Mouse (Mus musculus) inflammation-experienced regulatory T-cells, adult 6 months (primary cell): ENCODE data around the gene 4921524J17Rik. TPM values are rescaled to one million over a fixed set of nuclear protein-coding genes. Genes with fewer than 3 reads are reported as not detected.

Experiments used
- ATAC-seq: one replicate; pipeline ENCODE4 v1.8.0; 2017
- polyA plus RNA-seq, 3 experiments: library from polyadenylated mRNA; unstranded; fragments of 100-300 nt; shearing (Covaris generic); gene quantifications; one replicate each; pipeline ENCODE4 v1.2.1; 2017

Gene 4921524J17Rik
- polyA plus RNA-seq, 3 experiments from 2014 or later: 76.4 to 84.3 (median 77.7) TPM

DNA sequence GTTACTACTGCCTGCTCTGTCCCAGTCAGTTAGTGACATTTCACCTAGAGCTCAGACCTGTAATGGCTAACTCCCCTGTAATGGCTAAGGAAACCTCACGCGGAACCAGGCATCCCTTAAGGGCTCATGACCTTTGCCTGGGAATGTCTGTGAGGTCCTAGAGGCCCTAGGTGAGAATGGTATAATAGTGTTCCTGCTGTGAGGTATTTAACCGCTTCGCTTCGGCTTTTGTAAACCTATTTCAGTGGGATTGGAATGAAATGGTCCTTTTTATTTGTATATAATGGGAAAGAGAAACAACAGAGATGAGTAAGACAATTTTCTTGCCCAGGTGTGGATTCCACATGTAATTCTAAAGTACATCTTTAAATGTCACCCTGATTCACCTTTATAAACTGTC lies 8.9 kb upstream of the 4921524J17Rik start:
- ATAC-seq: no peak

DNA sequence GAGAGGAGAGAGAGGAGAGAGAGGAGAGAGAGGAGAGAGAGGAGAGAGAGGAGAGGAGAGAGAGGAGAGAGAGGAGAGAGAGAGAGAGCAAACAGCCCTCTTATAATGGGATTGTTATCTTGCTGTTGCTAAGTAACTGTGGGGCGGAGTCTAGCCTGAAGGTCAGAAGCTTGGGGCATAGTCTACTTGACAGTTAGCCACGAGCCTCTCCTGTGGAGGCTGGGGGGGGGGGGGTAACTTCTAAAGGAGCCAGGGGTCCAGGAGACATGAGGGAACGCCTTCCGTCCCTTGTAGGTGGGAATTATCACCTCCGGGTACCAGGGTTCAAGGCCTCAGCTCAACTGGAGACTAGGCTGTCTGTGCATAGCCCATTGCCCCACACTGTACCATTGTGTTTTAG lies 3.1 kb upstream of the 4921524J17Rik start:
- no peak for ATAC-seq

DNA sequence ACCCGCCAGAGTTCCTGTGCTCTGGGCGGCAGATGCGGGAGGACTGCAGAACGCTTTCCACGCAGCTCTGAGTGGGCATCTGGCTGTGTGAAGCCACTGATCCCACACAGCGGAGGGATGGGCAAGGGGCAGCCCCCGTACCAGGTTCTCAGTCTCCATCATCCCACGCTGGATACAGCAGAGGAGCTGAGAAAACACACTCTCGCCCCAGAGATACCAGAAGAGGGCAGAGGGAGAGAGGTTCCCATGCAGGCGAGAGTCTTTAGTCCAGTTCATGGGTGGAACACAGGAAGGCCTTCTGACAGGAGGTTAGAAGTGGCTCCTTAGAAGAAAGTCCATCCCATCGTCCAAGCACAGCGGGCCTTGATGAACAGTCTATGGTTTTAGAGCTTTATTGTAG lies 2.2 kb upstream of the 4921524J17Rik start:
- no peak for ATAC-seq

DNA sequence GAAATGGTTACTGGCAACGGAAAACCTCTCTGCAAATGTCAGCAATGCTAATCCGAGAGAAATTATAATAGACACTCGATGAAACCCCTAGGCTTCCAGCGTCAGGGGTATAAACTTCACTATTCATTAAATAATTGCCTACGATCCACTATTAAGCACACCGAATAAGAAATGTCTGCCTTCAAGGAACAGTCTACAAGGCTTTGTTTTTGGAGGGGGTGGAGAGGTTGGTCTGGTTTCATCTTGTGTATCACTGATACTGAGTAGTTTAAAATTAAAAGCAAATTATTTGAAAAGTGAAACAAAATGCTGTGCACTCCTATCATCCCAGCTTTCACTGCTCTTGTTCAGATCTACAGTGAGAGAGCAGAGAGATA lies 372 bp upstream of the 4921524J17Rik start:
- peak; percentile 32 for ATAC-seq

DNA sequence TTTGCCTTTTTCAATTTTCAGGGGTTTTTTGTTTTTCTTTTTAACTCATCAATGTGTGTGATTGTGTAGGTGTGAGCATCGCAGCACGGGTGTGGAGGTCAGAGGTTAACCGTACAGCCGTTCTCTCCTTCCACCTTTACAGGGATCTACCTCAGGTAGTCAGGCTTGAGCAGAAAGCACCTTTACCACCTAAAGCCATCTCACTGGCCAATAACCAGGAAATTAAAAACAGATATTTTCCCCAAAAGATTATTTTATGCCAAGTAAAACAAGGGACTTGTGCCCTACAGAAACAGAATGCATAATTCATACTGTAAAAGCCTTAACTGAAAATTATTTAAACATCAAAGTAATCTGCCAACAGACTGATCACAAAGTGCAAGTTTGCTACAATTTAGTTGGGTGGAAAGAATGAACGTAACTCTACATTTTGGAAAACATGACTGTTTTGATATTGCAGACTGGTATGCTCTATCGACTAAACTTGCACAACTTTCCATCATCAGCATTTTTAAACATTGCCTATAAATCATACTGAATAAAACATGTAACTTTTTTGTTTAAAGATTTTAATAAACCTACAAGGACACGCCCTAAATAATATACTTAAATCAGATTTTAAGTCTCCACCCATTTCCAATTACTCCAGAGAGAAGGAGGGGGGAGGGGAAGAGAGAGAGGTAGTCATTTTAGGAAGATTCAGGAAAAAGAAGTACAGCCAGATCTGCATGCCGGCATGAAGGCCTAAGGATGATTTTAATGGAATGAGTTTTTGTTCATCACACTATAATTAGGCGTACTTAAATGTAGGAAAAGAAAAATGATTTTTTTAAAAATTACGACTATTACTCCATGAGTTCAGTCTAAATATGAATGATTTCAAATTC lies 1.1 kb downstream of the 4921524J17Rik start:
- ATAC-seq: no peak

DNA sequence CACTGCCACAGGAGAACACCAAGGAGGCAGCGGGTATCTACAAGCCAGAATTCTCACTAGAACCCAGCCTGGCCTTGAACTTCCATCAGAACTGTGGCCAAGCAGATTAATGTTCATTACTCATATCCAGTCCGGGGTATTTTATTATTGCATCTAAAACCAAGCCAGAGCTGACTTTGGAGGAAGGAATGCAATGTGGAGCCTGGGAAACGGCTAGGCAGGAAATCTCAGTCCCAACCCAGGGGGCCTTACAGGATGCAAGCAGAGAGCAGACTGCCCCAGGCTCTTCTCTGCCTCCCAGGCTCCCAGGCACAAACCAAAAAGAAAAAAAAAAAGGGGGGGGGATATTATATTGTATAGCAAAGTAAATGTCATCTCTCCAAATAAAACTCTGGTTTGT lies 1.8 kb downstream of the 4921524J17Rik start:
- ATAC-seq: no peak

DNA sequence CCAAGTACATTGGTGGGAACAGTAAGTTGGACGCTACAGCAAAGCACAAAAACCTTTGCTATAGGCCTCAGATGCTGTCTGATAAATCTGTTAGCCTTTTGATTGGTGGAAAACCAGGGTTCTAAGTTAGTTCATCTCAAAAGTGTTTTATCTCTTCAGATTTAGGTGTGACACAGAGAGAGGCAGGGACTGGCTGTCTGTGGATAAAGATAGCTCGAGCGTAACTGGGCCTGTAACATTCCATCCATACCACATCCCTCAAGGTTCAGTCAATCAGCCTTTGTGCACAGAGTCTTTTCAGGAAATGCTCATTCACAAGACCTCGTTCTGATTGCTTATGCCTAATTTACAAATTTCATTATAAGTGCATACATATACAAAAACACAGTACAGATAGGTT lies 3.4 kb downstream of the 4921524J17Rik start:
- no peak for ATAC-seq

DNA sequence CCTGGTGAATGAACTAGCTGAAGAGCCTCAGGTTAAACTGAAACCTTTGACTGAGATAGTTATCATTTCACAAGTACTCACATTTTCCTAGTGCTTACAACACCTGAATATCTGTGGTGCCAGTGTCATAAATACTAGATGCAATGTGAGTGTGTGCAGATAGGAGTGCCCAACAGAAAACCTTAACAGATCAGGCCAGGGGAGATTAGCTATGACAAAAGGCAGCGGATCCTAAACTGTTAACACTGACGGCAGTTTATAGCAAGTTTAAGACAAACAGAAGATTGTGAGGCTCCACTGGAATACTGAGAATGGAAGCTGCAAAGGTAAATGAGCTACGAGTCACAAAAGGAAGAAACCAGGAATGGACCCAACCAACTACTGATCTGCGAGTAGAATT lies 5.6 kb downstream of the 4921524J17Rik start:
- ATAC-seq: no peak

DNA sequence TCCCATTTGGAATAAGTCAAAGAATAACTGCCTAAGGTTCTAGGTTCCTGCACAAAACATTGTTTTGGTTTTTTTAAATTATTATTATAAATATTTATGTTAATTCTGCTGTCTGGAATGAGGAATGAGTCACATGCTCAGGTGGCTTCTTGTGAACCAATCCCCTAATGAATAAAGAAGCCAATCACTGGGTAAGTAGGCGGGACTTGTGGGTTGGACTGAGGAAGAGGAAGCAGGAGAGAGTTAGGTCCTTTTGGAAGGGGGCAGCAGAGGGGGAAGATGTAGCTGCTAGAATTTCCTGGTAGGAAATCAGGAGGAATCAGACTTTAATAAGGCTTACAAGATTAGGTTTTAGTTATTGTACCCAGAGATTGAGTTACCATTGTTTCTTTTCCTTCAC lies 11.3 kb downstream of the 4921524J17Rik start:
- ATAC-seq: no peak

DNA sequence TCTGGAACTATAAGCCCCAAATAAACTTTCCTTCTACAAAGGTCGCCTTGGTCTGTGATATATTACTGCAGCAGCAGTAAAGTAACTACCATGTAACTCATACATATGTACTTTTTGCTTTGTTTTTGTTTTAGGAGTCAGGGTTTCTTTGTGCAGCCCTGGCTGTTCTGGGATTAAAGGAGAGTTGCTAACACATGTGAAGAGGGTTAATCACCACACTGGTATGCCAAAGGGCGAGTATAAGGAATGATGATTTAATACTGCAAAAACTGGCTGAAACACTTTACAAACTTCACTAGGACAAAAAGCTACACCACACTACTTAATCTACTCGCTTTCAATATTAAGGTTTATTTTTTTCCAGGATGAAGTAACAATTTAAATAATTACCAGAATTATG lies 24.1 kb downstream of the 4921524J17Rik start:
- ATAC-seq: no peak

DNA sequence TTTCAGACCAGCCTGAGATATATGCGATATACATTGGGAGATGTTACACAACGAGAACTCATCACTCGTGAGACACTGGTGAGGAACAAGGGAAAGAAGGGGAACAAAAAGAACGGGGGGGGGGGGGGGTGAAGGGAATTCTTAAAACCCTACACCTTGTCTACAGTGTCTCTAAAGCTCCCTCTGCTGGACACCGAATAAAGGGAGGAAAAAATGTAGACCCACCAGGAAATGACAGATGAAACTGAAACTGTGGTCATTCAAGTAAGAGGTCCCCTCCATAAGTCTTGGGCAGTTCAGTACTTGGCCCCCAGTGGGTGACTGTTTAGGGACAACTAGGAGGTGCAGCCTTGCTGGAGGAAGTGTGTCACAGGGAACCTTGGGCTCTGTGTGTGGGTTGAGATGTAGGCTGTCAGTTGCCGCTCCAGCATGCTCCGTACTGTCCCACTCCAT lies 24.6 kb downstream of the 4921524J17Rik start:
- ATAC-seq: peak; percentile 48

DNA sequence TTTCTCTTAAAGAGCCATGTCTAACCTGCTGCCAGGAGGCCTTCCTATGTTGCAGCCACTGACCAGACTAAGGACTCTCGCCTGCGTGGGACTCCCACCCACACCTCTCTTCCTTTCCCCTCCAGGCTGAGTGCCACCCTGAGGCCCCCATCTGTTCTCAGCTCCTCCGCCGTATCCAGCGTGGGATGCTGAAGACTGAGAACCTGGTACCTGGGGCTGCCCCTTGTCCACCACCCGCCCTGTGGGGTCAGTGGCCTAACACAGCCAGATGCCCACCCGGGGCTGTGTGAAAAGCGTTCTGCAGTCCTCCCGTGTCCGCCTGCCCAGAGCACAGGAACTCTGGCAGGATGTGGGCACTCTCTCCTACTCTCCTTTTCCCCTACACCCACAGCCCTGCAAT lies 26.7 kb downstream of the 4921524J17Rik start:
- ATAC-seq: no peak

DNA sequence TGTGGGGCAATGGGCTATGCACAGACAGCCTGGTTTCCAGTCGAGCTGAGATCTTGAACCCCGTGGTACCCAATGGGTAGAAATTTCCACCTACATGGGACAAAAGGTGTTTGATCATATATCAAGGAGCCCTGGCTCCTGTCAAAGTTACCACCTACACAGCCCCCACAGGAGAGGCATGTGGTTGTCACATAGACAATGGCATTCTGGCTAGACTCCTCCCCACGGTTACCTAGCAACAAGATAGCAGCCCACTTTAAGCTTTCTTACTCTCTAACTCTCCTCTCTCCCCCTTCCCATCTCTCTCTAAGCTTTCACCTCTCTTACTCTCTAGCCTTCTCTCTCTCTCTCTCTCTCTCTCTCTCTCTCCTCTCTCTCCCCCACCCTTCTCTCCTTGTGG lies 27.2 kb downstream of the 4921524J17Rik start:
- no peak for ATAC-seq

DNA sequence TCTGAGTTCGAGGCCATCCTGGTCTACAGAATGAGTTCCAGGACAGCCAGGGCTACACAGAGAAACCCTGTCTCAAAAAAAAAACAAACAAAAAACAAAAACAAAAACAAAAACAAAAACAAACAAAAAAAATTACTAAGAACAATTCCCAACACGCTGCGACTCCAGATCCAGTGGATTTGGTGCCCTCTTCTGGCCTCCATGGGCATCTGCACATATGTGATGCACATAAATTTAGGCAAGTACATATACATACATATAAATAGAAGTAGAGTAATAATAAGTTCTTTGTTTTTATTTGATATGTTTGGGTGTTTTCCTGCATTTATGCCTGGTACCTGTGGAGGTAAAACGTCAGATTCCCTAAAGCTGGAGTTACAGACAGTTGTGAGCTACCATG lies 34.1 kb downstream of the 4921524J17Rik start:
- ATAC-seq: no peak

DNA sequence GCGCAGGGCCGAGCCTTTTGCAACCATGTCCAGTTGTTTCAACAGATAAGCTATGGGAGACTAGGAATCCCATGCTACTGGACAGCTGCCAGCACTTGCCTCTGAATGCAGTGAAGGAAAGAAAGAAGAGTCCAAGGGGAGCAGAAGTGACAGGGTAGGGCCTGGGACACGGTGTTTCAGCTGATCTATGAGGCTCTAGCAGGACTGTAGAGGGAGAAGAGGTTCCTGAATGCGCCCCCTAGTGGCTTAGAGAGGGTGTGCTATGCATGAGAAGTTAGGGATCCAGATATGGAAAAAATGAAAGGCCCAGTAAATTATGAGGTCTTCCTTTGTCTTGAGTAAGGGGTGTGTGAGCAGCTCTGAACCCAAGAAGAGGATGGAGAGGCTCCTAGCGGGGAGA lies 35.1 kb downstream of the 4921524J17Rik start:
- no peak for ATAC-seq

DNA sequence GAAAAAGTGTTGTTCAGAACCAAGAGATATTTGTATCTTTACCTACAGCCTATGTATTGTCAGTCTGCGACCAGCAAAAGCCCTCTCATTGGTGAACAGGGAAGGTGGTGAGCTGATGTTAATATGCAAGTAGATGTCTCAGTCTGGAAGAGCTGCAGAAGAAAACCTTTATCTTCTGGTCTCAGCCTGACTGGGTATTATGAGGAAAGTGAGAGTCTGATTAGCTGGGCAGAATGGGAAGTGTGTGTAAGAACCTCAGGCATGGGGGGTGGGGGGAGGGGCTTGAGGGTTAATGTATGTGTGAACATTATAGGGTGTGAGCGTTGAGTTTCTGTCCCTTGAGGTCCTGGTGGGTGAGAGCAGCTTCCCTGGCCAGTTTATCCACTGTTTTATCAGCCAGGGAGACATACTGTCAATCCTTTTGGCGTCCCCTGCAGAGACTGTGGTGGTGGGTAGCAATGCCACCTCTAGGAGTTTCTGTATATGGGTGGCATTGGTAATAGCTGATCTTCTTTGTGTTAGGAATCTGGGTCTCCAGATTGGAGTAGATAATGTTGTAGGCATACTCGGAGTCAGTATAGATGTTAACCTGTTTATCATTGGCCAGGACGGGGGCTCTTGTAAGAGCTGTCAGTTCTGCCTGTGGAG lies 36.1 kb downstream of the 4921524J17Rik start:
- no peak for ATAC-seq

DNA sequence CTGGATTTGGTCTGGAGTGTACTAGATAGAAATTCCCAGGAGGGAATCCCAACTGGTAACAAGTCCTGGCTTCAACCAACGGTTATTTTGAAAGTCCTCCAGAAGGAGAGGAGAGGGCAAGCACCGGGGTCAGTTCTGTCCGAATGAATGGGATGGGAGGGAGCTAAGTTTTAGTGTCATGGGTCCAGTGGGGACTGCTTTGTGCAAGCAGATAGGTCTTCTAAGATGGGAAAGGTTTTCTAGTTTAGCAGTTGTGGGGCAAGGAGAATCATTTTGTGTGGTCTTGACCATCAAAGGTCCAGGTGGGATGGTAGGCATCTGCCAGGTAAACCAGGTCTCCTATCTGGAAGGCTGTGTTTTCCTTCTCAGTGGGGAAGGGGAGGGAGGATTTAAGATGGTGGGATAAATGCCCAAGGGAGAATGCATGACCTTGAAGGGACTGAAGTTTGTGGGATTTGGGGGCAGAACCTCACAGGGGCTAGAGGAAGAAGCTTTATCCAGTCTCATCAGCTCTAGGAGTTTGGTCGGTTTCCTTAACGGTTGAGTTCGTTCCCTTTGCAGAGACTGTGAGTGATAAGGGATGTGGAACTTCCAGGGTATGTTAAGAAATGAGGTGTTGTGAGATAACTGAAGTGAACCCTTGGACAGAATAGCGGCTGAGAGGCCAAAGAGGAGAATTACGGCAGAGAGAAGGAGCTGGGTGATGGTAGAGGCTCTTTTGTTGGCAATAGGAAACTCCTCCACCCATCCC lies 36.8 kb downstream of the 4921524J17Rik start:
- ATAC-seq: no peak

DNA sequence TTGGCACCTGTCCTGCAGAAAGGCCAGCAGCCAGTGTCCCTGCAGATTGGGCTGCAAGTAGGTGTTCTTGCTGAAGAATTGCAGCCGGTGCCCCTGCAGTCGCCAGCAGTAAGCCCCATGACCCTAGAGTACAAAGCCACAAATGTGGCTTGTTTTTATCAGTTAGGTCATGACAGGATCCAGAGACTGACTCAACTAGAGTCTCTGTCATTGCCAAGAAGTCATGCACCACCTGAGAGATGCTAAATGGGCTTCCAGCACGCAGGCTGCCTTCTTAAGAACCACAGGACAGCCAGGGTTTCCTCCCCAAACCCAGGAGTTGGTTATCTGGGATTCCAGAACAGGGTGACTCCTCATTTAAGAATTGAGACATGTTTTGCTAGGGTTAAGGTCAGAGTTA lies 37.6 kb downstream of the 4921524J17Rik start:
- ATAC-seq: no peak

DNA sequence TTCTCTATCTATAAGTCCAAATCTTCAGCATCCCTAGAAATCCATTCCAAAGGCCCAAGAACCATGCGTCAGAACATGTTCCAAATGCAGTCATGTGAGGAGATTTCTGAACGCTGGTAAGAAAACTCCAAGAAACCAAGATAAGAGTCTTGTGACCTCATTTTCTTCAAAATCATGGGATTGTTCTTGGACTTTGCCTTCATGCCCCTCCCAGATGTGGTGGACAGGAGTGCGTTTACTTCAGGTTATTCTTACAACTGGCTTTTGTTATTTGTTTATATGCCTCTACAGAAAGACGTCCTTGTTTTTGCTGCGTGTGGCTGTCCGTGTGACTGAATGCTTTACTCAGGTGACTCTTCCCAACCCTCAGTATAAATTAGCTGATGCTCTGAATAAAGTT lies 39.4 kb downstream of the 4921524J17Rik start:
- ATAC-seq: no peak

DNA sequence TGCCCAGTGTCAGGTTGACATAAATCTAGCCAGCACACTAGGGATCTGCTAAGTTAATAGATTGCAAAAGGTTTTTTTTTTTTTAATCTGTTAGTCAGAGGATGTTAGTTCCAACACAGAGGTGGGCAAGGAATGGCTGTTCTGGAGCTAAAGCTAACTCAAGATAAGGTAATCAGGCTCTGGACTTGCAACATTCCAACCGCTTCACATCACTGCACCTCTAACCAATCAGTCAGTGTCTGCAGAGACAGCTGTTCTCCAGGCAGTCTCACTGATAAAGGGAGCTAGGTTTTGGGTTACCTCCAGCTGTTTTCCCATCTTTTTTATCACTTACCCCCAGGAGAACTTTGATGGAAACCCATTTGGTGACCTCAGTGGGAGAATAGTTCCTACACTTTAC lies 41.2 kb downstream of the 4921524J17Rik start:
- ATAC-seq: no peak

DNA sequence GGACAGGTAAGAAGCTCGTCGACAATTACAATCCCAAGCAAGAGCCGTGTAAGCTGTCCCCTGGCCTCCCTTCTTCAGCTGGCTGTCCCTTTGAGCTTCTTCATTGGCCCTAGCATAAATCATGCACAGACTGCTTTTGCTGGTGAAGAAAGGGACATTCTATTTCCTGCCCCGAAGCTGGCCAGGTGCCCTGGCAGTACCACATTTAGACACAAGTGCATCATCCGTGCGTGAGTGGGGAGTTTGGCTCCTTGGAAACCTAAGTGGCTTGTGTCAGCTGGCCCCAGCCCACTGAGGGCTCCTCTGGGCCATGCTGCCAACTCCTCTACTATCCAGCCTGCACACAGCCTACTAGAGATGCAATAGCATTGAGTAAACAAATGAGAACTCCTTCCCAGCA lies 46.4 kb downstream of the 4921524J17Rik start, which contains the start of gene Mylk3:
Mylk3 (minus strand) TSS at position 141 of the 400 bp plus-strand sequence.
- no peak for ATAC-seq

DNA sequence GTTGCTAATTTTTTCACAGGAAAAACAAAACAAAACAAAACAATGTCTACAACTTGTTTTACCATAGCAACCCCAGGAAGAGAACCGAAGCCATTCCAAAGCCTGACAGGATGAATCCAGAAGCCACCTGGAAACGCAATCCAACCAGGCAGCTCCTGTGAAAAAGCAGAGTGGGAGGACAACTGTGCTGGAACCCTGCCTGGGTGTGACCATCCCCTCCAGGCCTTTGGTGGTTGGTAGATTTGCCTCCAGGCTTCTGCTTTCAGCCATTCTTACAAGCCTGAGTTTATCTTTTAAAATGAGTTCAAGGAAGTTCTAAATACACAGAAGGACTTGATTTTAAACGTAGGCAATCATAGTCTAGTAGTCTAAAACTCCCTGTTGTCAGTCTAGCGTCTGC lies 50.7 kb downstream of the 4921524J17Rik start:
- no peak for ATAC-seq

DNA sequence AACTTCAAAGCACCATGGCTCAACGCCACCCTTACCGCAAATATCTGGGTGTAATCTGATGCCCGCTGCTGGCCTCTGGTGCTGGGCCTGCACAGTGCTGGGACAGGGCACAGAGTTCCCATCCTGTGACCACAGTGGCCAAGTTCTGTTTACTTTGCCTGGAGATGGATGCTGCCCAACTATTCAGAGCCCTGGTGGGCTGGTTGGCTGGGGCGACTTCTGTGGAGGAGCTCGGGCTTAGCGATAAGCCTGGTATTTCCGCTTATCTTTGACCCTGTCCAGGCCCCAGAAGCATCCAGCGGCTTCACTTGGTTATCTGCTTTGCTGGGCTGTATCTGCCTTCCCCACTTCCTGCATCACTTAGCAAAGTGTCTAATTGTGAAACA lies 51.8 kb downstream of the 4921524J17Rik start:
- no peak for ATAC-seq
